Mouse (Mus musculus): Measurements from ENCODE around the gene Mgmt. TPM values are rescaled to one million over a fixed set of nuclear protein-coding genes. Genes with fewer than 3 reads are reported as not detected.

Gene Mgmt
- total RNA-seq, 1 experiment from 2014 or later, result 0.23 TPM

DNA sequence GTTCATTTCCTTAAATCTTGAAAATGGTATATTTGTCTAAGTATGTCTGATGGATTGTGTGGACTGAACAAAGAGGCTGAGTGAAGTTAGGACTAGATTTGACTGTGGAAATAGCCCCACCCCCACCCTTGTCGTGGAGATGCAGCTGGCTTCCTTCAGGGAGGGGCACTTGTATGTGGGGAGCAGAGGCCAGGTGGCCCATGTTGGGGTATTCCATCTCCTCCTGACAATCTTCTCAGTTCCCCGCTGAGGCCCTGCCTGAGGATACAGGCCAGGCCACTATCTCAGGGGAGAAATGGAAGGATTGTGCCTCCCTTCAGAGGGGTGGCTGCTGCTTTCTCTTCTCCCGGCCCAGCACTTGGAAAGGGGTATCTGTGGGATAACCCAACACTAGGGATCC lies 58.8 kb downstream of the Mgmt start:
- no peak for ATAC-seq (ENCODE audit: extremely low read depth, insufficient number of reproducible peaks, low FRiP score, poor library complexity, severe bottlenecking)

DNA sequence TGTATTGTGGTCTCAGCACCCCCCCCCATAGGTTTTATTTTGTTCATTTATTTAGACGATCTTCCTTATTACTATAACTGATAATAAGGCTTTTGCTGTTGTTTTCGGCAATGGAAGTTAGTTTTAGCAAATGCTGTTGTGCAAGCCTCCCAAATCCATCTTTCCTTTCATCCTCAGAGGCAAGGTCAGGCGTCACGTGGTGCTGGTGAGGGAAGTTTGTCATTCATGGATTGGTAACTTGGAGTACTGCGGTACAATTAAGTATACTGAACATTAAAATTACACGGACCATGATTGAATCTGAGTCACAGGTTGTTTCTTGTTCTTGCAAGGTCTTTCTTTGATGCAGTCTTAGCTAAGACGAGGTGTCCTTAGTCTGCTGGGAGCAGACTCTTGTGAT lies 77.9 kb downstream of the Mgmt start:
- no peak for ATAC-seq (ENCODE audit: extremely low read depth, insufficient number of reproducible peaks, low FRiP score, poor library complexity, severe bottlenecking)

DNA sequence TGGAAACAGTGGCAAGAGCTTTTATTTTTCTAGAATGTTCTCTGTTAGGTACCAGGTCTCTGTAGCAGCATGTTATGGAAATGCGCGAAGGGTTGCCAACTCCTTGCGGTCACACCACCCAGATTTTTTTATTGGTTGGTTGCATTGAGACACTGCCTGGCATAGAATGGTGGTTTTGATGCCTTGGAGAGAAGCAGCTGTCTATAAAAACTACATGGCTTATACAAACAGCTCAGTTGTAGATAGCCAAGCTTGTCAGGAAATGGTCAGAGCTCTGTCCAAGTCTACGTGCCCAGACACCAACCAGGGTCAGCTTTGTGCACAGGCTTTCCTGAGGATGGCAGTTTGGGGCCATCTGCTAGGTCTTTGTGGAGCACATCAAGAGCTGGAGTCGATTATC lies 80.6 kb downstream of the Mgmt start:
- ATAC-seq (ENCODE audit: extremely low read depth, insufficient number of reproducible peaks, low FRiP score, poor library complexity, severe bottlenecking), result no peak

DNA sequence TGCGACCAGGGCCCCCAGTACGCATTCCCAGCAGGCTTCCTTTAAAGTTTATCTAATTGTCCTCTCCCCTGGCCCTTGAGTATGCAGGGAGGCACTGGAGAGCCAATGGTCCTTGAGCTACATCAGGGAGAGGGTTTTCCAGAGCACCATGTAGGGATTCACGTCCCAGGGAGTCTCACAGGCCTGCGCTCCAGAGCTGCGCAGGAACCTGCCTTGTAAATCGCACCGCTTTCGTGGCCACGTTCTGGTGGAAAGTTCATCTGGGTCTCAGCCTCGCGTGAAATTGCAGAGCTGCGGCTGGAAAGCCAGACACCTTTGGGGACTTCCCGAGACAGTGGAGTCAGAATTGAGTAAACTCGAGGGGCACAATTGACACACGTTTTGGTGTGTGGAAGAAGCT lies 103.0 kb downstream of the Mgmt start:
- no peak for ATAC-seq (ENCODE audit: extremely low read depth, insufficient number of reproducible peaks, low FRiP score, poor library complexity, severe bottlenecking)

DNA sequence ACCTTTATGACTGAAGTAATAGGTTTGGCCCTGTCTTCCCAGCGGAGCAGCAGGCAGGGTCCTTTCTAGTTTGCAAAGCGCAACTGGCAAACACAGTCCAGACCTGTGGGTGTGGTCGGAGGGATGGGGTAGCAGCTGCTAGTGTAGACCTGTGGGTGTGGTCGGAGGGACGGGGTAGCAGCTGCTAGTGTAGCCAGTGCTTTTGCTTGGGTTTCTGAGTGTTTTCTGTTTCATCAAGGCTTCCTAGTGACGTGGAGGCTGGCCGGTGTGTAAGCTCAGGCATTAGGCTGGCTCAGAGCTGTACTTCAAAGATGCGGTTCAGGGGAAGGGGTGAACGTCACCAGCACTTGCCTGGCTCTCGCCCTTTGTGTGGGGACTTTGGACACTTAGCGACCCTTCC lies 106.3 kb downstream of the Mgmt start:
- no peak for ATAC-seq (ENCODE audit: extremely low read depth, insufficient number of reproducible peaks, low FRiP score, poor library complexity, severe bottlenecking)

DNA sequence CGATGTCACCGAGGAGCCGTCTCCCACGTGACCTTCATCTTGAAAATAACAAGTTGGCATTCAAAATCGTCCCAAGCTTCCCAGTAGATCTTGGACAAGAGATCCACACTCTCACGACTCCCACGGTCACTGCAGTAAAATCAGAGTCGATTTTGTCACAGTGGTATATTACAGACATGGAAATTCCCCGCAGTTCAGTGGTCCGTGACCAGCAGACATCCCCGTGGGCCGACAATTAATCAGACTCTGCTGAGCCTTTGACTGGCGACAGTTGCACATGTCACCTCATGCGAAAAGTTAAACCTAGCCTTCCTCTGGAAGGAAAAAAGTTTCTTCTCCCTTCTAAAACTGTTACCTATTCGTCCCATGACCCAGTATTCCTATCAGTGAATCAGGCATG lies 106.8 kb downstream of the Mgmt start:
- ATAC-seq (ENCODE audit: extremely low read depth, insufficient number of reproducible peaks, low FRiP score, poor library complexity, severe bottlenecking), result no peak

DNA sequence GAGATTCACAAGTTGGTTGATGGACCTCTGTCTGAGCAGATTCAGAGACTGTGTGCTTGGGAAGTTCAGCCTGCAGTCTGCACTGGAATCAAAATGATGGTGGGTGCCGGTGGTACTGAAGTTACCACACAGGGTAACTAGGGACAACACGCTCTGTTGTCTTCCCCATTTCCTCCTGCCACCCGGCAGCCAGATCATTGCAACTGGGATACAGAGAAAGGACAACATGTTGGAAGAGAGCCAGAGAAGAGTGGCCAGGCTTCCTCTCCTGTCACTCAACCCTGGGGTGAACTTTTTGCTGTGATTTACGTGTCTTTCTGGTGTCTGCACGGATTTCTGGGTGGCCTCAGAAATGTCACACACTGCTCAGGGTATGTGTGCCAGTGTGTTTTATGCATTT lies 107.4 kb downstream of the Mgmt start:
- ATAC-seq (ENCODE audit: extremely low read depth, insufficient number of reproducible peaks, low FRiP score, poor library complexity, severe bottlenecking), result no peak

DNA sequence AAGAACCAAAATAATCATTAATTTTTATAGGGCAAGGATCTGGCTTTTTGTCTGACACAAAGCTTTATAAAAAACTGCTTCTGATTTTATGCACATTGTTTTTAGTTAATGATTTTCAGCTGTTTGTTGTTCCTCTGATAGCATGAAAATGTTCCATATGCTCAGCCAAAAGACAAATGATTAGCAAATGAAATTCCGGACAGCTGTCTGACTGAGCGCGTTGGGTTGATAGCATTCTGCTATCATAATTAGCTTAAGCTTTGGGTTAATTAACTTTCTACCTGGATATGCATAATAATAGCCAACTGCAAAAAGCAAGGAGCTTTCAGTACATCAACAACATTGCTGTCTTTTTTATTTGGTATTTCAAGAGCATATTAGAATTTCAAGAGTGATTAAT lies 108.0 kb downstream of the Mgmt start:
- ATAC-seq (ENCODE audit: extremely low read depth, insufficient number of reproducible peaks, low FRiP score, poor library complexity, severe bottlenecking), result no peak

DNA sequence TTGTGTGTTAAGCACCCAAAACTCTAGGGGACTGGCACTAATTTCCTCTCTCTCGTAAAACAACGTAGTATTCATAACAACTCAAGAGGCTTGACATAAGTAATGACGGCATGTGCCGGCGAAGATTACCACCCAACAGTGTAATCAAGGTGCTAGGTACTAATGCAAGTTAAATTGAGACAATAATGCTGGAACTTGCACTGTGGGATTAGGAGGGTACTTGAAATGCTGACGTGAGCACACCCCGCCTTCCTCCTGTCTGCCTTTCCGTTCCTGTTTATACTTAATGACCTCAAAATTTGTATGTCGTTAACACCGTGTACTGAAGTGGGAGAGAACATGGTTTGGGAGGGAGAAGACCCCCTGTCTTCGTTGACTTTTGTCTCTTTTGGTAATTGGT lies 110.9 kb downstream of the Mgmt start:
- ATAC-seq (ENCODE audit: extremely low read depth, insufficient number of reproducible peaks, low FRiP score, poor library complexity, severe bottlenecking), result no peak

DNA sequence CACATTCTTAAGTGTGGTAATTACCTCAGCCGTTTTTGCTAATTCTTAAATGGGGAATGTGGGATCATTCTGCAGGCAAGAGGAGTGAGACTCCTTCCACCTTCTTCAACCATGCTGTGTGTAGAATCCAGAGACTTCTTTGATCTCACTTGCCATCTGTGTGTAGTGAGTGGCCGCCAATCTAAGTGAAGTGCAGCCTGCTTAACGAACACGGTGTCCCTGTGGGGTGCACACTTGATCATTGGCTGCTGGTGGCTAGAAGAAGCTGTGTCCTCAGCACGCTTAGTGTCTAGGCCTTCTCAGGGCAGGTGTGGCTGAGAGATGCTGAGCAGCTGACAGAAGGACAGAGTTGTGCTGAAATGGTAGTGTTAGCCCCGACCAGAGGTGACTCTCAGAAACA lies 113.9 kb downstream of the Mgmt start:
- ATAC-seq (ENCODE audit: extremely low read depth, insufficient number of reproducible peaks, low FRiP score, poor library complexity, severe bottlenecking), result no peak

DNA sequence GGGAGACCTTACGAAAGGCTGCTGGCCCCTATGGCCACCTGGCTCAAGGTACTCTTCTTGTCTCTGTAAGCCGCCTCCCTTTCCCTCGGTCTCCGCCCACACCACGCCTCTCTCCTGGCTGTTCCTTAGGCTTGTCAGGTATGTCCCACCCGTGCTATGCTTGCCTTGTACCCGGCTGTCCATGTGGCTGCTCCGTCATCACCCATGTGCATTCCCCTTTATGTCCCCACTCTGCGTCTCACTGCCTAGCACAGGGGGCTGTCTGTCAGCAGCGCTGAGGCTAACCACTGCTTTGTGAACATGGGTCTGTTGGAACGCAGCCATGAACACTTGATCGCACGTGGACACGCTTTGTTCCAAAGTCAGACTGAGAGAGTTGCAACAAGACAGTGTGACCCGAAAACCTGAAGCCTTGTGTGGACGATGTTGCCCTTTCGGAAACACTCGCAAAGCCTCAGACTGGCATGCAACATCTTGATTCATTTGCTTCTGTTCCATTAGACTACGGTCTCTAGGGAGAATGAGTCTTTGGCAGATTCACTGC lies 115.4 kb downstream of the Mgmt start:
- ATAC-seq (ENCODE audit: extremely low read depth, insufficient number of reproducible peaks, low FRiP score, poor library complexity, severe bottlenecking), result no peak

DNA sequence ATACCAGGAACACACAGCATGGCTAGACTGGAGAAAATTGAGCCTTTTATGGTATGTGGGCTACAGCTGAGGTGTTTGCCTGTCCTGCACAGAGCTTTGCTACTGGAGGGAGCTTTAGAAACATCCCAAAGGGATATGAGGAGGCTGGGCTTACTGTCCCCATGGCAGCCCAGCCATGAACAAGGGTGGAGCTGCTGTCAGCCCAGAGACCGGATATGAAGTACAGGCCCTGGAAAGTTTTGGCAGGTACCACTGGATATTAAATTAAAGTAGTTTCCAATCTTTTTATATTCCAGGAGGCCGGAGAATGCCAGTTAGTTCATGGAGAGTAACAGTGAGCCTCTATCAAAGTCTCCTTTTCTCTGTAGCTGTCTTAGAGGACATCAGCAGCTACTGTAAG lies 116.0 kb downstream of the Mgmt start:
- no peak for ATAC-seq (ENCODE audit: extremely low read depth, insufficient number of reproducible peaks, low FRiP score, poor library complexity, severe bottlenecking)

DNA sequence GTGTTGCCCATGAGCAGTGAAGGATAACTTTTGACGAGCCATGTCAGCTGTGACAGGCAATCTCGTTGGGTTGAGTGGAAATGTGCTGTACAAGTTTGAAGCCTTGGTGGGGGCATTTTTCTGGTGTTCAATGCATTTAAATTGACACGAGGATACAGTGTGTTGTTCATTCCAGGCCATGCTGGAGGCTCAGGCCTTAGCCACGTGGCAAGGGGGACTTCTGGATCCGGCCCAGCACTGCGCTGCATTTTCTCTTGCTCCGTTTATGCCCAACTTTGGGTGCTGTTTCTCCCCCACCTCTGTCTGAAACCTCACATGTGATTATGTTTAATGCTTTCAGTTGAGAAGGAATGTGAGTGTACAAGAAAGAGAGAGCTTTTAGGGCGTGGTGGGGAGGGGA lies 118.3 kb downstream of the Mgmt start:
- no peak for ATAC-seq (ENCODE audit: extremely low read depth, insufficient number of reproducible peaks, low FRiP score, poor library complexity, severe bottlenecking)

DNA sequence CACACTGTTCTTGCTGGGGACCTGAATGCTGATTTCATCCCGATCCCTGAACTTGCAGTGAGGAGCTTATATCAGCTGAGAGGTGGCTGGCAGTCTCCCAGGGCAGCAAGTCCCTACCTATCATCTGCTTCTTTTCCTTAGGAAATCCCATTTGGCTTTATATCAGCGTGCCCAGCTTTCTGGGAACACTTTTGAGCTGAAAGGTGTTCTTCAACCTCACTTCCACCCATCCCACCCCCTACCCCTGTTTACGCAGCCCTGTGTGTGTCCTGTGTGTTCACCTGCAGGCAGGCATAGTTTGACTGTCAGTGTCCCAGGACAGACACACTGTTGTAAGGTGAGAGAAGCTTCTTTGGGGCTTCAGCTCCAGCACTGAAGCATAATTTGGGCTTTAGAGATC lies 119.0 kb downstream of the Mgmt start:
- no peak for ATAC-seq (ENCODE audit: extremely low read depth, insufficient number of reproducible peaks, low FRiP score, poor library complexity, severe bottlenecking)

DNA sequence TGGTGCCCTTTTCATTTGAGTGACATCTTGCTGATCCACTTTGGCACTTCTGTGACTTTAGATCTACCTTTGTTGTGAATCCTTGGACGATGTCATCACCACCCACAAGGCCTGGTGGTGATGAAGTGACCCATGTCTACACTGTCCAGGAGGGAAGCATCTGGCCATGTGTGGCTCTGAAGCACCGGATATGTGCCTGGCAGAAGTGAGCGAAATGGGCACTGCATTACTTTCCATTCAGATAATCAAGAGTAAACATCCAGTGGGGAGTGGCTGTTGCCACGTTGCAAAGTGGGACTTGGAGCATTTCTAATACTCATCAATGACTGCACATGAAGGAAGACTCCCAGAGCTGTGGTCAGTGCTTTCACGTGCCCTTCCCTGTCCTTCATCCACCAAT lies 124.2 kb downstream of the Mgmt start:
- no peak for ATAC-seq (ENCODE audit: extremely low read depth, insufficient number of reproducible peaks, low FRiP score, poor library complexity, severe bottlenecking)

DNA sequence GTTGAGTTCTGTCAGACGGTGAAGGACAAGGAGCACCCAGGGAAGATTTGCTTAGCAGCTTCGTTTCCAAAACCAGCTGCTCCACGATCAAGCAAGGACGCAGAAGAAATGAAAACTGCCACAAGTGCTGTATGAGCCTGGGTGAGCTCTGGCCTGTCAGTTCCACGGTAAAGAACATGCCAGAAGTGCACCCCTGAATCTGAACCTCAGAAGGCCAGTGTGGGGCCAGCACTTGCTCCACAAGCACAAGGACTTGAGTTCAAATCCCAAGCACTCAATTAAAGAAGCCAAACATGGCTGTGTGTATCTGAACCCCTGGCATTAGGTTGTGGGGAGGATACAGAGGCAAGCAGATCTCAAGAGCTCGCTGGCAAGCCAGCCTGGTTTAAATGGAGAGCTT lies 125.8 kb downstream of the Mgmt start:
- ATAC-seq (ENCODE audit: extremely low read depth, insufficient number of reproducible peaks, low FRiP score, poor library complexity, severe bottlenecking), result no peak

DNA sequence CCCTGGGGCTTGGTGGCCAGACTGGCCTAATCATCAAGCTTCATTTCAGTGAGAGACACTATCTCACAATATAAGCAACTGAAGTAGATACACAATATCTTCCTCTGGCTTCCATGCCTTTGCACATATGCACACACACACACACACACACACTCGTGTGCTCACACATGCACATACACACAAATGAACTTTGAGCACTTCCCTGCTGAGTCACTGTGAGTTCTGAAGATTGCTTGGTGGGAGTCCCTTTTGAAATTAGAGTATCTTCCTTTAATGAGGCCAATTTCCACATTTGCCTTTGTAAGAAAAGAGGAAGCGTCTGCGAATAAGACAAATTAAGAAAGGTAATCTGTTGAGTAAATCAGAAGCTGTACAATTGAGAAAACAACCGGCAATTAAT lies 136.4 kb downstream of the Mgmt start:
- ATAC-seq (ENCODE audit: extremely low read depth, insufficient number of reproducible peaks, low FRiP score, poor library complexity, severe bottlenecking), result no peak

DNA sequence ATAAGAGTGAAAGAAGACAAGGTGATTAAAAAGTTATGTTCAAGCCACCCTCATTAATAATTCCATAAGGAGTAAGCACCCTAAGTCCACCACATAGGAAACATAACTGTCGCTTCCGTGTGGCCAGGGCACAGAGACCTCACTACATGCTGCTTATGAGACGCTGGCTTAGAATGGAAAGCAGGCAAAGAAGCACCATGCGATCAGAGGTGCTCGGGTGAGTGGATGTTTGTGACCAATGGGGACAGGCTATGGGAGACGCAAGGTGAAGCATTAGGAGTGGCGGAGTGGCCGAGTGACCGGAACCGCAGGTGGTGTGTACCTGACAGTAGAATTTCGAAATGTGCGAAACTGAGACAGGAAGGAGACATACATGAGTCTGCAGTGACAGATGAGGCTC lies 138.8 kb downstream of the Mgmt start:
- ATAC-seq (ENCODE audit: extremely low read depth, insufficient number of reproducible peaks, low FRiP score, poor library complexity, severe bottlenecking), result no peak

DNA sequence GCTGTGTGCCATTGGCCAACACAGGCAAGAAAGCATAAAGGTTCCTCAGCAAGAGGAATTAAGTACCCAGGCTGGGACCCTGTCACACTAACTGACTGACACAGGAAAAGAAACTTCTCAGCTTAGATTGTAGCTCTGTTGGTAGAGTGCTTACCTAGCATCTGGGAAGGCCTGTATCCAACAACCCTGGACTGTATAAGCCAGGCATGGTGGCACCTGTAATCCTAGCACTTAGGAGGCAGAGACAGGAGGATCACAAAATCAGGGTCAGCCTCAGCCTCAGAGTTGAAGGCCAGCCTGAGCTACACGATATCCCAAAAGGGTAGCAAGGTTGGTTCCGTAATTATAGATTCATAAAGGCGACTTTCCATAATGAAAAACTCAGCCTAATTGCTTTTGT lies 140.6 kb downstream of the Mgmt start:
- ATAC-seq (ENCODE audit: extremely low read depth, insufficient number of reproducible peaks, low FRiP score, poor library complexity, severe bottlenecking), result no peak

DNA sequence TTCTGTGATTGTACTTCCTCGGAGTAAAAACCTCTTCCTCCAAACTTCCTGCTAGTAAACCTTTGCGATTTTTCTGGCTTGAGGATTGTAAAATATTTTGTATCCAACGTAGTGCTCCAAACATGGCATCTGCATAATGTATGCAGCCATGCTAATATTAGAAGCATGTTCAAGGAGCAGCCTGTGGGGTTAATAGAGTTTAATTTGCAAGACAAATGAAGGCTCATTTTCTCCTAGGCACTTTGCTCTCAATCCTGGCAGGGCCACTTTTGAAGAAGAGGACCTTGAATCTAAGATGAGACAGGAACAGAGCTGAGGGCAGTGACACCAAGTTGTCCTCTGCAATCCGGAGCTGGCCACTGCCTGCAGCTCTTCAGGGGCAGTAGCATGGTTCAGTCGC lies 141.5 kb downstream of the Mgmt start:
- ATAC-seq (ENCODE audit: extremely low read depth, insufficient number of reproducible peaks, low FRiP score, poor library complexity, severe bottlenecking), result no peak

DNA sequence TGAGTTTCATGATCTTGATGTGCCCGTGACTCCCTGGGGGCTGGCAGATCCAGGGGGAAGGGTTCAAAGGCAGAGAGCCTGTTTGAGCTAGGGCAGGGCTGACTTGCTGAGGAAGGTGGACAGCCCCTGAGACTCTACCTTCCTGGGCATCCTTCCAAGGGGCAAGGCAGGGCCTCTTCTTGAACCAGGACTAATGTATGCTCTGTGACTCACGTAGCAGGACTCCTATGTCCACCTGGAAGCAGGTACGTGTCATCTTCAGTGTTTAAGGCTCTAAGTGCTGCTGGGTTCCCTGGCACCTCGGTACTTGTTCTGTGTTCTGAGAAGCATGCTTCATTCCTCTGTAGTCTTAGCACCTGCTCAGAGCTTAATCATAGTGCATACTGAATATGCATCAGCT lies 143.1 kb downstream of the Mgmt start:
- ATAC-seq (ENCODE audit: extremely low read depth, insufficient number of reproducible peaks, low FRiP score, poor library complexity, severe bottlenecking), result no peak

DNA sequence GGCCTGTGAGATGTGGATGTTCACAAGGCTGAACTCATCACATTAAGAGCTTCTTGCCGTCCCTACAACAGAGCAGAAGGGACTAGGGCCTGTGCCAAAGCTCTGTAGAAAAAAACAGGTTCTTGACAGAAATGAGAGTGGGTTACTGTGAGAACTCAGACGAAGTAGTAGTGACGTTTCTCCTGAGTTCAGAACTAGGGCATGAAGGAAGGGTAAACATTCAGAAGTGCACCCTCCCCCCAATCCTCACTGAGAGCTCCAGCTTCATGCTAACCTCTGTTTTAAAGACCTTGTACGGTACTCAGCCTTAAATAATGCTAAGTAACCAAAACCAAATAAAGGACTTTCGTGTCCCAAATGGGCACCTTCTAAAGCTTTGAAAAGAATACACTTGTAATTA lies 143.5 kb downstream of the Mgmt start:
- ATAC-seq (ENCODE audit: extremely low read depth, insufficient number of reproducible peaks, low FRiP score, poor library complexity, severe bottlenecking), result no peak

Measured in neutrophil, adult 5-6 weeks (primary cell).